Mouse (Mus musculus) adrenal gland, adult 2 months (tissue): ENCODE measurements around the gene Grid1. TPM values are rescaled to one million over a fixed set of nuclear protein-coding genes. Genes with fewer than 3 reads are reported as not detected.

Experiments used
- DNase-seq: peaks from one replicate; pipeline ENCODE4 v3.0.0; 2021
- polyA plus RNA-seq: library from polyadenylated mRNA; depleted of rRNA; stranded (reverse); fragments of >200 nt; gene quantifications from 2 replicates; pipeline ENCODE4 v1.2.3, GENCODE M21; 2012
- total RNA-seq, 2 experiments: library from RNA; stranded (reverse); gene quantifications; 2 replicates each; pipeline ENCODE4 v1.2.3; 2021

Gene Grid1
- total and polyA plus RNA-seq, 3 experiments, result 0.18 to 0.63 (median 0.62) TPM

GRCm38 (mm10) chr14:34837145-34837544 lies 17.2 kb downstream of the Grid1 start:
- no peak for DNase-seq

GRCm38 (mm10) chr14:34838999-34839398 lies 19.1 kb downstream of the Grid1 start:
- no peak for DNase-seq

GRCm38 (mm10) chr14:34839898-34840297 lies 20.0 kb downstream of the Grid1 start:
- DNase-seq, result no peak

GRCm38 (mm10) chr14:34843579-34843978 lies 23.7 kb downstream of the Grid1 start:
- DNase-seq, result no peak

- DNase-seq, result no peak
Observed at GRCm38 (mm10) chr14:34844166-34844565, 24.3 kb downstream of the Grid1 start.

GRCm38 (mm10) chr14:34846799-34847198 lies 26.9 kb downstream of the Grid1 start:
- no peak for DNase-seq

GRCm38 (mm10) chr14:34847625-34848024 lies 27.7 kb downstream of the Grid1 start:
- DNase-seq, result no peak

GRCm38 (mm10) chr14:34860891-34861780 lies 41.2 kb downstream of the Grid1 start:
- DNase-seq, result no peak

GRCm38 (mm10) chr14:34867266-34867665 lies 47.4 kb downstream of the Grid1 start:
- DNase-seq, result peak; percentile 20

GRCm38 (mm10) chr14:34868513-34869260 lies 48.8 kb downstream of the Grid1 start:
- DNase-seq, result no peak

GRCm38 (mm10) chr14:34879996-34880395 lies 60.1 kb downstream of the Grid1 start:
- DNase-seq, result no peak

GRCm38 (mm10) chr14:34880431-34881421 lies 60.8 kb downstream of the Grid1 start:
- DNase-seq, result no peak

GRCm38 (mm10) chr14:34884194-34884593 lies 64.3 kb downstream of the Grid1 start:
- DNase-seq, result no peak

GRCm38 (mm10) chr14:34884611-34885010 lies 64.7 kb downstream of the Grid1 start:
- DNase-seq, result no peak

GRCm38 (mm10) chr14:34891769-34892532 lies 72.0 kb downstream of the Grid1 start:
- peak; percentile 26 for DNase-seq

GRCm38 (mm10) chr14:34896253-34896982 lies 76.5 kb downstream of the Grid1 start:
- no peak for DNase-seq

- no peak for DNase-seq
Observed at GRCm38 (mm10) chr14:34903854-34904253, 83.9 kb downstream of the Grid1 start.

- DNase-seq, result no peak
Observed at GRCm38 (mm10) chr14:34905697-34906096, 85.8 kb downstream of the Grid1 start.

GRCm38 (mm10) chr14:34908366-34908765 lies 88.5 kb downstream of the Grid1 start:
- DNase-seq, result no peak

GRCm38 (mm10) chr14:34908804-34909203 lies 88.9 kb downstream of the Grid1 start:
- no peak for DNase-seq
